Mouse (Mus musculus) cerebellum, adult 11 months (tissue): ENCODE results near the gene Tcaf1.

ENCODE experiments used
- DNase-seq: peaks from one replicate; pipeline ENCODE4 v3.0.0; 2022

Gene Tcaf1

DNA sequence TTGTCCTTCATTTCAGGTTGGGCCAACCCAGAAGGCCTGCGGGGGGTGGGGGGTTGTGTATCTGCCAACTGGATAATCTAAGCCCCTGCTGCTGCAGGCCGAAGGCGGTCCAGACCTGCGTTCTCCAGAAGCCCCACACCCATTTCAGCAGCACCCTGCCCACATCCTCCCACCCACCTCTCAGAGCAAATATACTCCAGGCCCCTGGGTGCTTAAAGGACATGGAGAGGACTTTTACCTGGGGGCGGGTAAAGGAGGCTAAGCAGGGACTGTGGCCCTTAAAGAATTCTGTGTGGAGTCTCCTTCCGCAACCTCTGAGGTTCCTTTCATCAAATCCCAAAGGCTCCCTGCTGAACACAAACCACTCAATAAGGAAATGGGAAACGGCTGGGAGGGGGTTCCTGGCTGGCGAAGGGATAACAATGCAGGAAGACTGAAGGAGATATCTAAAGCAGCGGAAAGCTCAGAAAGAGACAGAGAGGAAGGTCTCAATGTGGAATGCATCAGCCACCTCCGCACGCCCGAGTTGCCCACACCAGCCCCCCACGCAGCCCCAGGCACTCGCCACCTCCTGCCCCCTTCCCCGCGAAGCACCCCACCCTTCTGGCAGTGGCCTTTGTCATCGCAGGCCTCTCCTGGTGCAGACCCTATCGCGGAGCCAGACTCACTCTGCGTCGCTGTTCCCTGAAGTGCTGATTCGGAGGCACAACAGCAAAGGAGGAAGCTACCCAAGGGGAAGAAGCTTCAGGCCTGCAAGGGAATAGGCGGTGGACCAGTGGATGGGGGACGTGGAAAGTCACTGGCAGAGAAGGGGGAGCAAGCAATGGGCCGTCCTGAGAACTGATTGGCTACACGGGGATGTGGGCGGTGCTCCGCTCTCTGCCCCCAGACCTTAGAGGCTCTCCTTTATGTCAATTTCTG lies at the start of gene Tcaf1:
Tcaf1 (minus strand) TSS at position 798 of the 921 bp plus-strand sequence.
- DNase-seq, result peak; percentile 88

DNA sequence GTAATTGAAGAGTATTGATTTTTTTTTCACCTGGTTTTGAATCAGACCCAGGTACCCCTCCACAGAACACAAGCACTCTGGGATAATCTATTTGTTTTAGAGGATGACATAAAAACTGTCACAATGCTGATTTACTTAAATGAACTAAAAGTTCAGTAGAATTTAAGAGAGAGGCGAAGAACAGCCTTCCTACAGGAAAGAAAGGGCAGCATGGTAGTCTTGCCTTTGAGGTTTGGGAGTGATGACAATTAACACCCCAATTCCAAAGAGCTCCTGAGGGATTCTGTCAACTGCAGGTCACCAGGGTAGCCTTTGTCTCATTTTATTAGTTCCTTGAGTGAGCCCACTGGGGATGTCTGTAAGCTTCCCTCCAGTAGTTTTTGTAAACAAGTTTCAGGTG lies 46.2 kb upstream of the Tcaf1 start, which contains the start of gene Olfr38:
Olfr38 (plus strand) TSS at position 301 of the 400 bp plus-strand sequence.
- no peak for DNase-seq

DNA sequence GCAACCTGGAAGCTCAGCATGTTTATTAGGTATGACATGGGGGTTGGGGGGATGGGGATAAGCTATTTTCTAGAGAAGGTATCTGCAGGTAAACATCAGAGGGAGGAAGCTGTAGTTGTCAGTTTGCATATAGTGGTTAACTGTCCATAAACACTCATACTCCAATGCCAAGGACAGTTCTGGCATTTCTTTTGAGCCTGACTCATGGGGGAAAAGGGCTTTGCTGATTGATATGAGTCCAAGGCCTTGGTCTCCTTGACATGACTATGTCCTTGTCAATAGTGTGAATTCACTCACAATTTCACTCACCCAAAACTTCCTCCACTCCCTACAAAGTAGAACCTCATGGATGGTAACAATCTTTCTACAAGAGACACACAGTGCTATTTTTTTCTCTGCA lies 38.0 kb upstream of the Tcaf1 start:
- DNase-seq, result no peak

DNA sequence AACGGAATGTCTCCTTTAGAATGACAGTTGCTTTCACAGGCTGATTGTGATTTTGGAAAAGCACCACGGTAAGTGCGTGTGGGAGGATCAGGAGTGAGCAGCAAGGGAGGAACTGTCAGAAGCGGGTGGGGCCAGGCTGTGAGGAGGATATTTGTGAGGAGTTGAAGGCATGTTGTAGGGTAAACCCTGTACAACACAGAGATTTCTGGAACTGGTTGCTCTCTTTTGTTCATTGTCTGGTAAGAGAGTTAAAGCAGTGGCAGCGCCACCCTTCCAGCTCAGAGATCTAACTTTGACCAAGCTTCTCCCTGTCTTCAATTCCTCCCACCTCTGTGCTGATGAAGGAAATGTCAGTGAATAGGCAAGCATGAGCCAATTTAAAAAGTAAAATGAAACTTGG lies 32.4 kb upstream of the Tcaf1 start:
- no peak for DNase-seq

DNA sequence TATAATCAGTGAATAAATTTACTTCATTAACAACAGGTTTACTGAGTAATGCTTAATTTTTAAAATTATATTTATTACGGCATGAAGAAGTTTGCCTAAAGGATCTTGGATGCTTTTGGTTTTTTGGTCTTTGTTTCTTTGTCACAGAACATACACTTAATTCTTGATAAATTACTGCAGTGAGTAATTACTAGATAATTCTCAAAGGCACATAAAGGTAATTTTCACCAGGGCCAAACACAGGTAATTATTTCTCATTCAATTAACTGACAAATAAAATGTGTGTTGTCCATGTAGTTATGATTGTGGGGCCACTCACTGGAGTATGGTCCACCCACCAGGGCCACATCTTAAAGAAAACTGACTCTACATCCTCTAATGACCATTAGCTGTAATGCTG lies 29.2 kb upstream of the Tcaf1 start, which contains the start of gene Olfr453:
Olfr453 (plus strand) TSS at position 301 of the 400 bp plus-strand sequence.
- no peak for DNase-seq

DNA sequence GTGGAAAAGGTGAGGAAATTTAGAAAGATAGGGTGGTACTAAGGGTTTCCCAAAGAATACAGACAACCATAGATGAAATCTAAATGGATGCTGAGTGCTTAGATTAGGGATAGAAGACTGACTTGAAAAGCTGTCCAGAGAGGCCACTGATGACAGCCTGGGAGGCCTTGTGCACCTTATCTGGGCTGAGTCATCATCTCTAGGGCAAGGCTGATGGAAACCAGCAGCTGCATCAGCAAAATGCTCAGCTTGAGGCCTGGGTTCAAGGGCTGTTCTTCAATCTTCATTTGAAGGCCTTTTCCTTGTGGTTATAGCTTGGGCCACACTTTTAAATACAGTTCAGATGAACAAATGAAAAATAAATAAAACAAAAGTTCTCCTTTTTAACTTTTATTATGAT lies 8.1 kb upstream of the Tcaf1 start:
- no peak for DNase-seq

DNA sequence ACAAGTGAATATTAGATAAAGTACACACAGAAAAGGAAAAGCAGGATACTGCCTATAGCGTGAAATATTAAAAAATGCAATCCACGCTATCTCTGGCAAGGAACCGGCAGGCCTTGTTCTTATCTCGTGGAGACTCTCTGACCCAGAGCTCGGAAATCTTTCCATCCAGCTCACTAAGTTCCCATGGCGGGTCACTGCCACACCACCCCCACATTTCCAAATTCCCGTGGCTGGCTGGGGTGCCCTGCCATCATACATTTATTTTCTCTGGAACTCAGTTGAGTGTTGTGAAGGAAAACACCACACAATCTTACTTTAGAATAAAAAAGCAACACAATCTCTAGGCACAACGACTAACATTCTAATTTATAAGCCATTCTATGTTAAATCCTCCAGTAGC lies 4.8 kb upstream of the Tcaf1 start:
- no peak for DNase-seq

DNA sequence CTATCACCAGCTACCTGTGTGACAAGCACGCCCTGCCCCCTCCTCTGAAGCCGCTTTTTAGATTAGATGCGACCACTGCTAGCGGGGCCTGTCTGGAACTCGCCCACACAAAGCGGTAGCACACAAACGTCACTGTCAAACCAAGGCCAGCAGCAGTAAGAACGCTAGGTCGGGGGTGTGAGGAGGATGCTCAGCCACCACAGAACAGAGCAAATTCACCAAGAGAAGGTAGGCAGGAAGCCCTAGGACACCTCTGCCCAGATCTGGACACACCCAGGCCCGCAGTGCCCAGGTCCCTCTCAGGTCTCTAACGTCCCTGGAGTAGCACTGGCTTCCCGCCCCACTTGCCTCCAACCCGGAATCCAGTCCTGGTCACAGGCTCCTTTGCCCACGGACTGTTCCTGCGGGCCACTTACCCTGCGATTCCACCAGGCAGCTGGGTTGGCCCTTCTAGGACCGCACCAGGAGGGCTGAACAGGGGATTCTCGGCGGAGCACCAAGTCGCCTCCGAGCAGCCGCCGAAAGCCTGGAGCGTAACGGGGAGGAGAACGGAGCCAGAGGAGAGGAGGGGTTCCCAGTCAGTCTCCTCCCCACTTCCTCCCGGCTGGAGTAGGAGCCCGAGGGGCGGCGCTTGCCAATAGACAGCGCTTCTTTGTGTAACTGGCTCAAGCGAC lies 17.2 kb downstream of the Tcaf1 start:
- DNase-seq, result peak; percentile 80

DNA sequence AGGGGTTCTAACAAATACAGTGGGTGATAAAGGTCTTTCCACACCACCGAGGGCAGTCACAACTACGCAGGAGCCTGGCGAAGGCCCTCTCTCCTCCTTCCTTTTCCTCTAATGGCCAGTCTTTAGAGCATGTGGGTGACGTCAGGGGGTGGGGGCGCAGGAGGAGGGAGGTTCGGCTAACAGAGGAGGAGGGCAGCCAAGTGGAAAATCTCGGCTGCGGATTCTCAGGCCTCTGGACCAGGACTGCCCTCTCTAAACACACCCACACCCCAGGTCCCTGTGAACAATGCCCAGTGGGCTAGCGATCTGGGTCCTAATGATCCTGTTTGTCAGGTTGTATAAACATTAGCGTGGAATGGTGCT lies 17.8 kb downstream of the Tcaf1 start:
- DNase-seq, result peak; percentile 78

DNA sequence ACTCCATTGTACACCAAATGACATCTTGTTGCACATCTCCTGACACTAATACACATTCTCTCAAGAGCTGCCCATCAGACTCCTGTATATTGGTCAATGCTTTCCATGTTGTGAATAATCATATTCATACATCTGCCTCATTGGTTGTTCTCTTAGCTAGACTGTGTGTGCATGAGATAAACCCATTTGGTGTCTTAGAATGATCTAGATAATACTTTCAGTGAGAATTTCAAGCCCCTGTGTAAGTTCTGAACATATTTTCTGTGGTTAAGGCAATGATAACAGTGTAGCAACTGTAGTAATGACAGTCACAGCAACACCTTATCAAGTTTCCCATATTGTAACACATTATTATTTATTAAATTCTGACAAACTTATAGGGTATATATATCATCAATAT lies 20.1 kb downstream of the Tcaf1 start:
- no peak for DNase-seq

DNA sequence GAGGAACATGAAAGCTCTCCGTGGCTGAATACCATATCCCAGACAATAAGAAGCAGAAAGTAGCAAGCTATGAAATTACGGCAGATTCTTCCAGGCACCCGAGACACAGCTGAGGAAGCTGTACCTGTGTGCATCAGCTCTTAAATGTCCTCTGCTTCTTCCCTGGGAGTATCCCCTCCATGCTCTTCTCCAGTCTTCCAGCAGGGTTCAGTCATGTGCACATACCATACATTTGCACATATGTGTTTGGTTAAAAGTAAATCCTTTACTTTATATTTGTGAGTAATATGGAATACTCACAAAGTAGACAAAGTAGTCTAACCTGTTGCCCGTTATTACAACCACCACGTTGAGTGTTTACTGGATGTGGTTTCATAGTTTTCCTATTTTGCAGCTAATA lies 22.0 kb downstream of the Tcaf1 start:
- DNase-seq, result no peak

DNA sequence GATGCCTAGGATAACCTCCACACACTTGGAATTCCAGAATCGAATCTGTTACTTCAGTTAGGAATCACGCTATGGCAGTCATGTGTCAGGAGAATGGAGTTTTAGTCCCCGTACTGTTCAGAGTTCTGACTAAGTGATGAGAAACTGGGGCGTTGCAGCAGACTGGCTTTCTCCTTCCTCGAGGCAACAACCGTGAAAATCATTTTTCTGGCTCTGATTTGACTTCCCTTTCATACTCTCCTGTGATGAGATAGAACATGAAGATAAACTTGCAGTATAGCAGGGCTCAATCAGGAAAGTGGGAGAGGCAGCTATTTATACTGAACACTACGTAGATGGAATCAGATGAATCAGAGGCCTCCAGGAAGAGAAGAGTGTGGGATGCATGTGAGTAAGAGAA lies 29.8 kb downstream of the Tcaf1 start:
- no peak for DNase-seq

DNA sequence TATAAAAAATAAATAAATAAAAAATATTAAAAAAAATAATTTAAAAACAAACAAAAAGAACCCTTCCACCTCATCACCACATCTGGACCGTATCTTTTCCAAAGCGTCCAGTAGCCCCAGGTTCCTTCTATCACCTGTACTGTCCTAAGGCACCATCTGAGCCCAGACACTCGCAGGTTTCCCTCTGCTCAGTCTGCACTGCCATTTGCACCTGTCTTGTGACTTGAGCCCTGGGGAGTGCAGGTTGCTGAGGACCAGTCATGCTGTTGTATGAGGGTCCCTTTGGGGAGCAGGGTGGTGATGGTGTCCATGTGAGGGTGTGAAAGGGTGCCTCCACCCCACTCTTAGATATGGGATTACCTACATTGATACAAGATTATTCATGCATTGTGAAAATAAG lies 33.9 kb downstream of the Tcaf1 start:
- DNase-seq, result no peak

DNA sequence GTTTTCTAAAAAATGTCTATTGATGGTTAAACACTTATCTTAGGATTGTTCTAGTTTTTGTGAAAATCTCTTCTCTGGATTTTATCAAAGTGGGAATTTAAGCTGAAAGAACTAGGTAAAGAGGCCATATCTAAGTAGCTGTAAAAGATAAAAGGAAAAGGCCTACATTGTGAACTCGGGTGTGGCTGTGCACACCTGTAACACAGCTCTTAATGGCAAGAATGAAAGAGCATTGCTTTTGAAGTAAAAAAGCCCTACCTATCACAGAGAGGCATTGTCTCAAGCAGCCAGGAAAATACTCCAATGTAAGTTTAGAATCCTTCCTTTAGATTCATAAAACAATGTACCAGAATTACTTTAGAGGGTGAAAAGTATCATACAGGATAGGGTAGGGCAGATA lies 38.1 kb downstream of the Tcaf1 start:
- no peak for DNase-seq

DNA sequence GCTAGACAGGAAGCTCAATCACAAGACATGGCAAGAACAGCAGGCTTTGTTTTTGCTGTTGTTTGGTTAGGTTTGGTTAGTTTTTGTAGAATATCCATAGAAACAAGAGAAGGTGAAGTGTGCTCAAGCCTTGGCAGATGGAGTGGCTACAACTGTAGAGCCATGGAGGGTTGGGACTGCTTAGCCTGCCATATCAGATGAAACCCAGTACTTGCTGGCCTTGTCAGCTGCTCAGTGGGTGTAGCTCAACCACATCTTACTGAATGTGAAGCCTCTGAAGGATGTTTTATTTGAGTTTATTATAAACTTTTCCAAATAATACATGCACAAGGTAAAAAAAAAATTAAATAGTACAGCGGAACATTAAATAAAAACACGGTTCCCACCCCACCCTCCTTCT lies 42.2 kb downstream of the Tcaf1 start:
- no peak for DNase-seq

DNA sequence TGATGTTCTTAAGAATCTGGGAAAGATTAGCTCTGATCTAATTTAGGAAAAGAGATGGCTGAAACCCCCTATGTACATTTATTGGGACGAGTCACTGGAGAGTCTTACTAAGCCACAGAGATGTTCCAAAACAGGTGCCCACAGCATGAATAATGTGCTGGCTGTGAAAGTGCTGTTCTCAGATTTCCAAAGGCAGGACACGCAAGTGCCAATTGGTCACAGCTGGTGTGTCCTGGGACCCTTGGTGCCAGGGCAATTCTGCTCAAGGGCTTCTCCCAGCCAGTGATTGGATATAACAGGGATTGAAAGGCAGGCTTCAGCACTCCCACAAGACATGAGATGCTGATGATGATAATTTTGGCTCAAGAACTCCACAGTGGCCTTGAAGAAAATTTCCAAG lies 48.1 kb downstream of the Tcaf1 start:
- no peak for DNase-seq

DNA sequence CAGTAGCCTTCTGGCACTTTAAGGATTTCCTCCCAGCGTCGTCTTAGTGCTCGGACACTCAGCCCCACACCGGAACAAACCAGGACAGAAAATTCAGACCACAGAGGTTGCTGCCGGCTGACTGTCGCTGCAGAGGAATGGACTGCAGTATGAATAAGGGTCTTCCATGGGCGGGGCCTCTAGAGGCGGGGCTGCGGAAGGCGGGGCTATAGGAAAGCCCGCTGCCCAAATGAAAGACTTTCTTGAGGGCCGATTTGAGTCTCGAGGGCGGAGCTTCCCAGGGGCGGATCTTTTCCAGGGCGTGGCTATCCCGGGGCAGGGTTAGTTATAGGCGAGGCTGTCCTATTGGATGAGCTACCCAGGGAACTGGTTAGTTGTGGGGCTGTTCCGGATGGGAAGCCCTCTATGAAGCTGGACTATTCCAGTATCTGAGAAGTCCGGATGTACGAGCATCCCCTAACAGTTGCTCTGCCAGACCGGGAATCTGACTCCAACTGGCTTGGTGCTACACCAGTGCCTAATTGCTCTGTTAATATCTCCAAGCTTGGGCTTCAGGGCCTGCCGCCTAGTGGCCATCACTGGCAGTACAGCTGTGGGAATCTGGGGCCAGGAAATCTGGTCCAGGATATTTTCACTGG lies 64.9 kb downstream of the Tcaf1 start, which contains the start of gene Tcaf2:
Tcaf2 (minus strand) TSS at position 343 of the 638 bp plus-strand sequence.
- peak; percentile 63 for DNase-seq

DNA sequence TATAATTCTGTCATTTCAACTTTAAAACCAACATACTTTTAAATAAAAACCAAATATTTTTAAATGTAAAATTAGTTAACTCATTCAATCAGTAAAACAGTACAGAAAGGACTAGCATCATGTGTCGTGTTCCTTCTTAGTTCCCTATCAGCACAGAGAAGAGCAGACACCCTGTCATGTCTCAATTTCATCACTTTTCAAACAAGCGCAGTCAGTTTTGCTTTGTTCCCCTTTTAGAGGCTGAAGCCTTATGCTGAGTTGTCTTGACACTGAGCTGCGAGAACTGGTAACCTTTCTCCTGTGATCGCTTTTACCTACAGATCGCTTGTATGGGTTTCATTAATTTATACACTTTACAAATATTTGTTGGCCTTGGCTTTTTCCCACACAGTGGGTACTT lies 75.5 kb downstream of the Tcaf1 start:
- DNase-seq, result no peak

DNA sequence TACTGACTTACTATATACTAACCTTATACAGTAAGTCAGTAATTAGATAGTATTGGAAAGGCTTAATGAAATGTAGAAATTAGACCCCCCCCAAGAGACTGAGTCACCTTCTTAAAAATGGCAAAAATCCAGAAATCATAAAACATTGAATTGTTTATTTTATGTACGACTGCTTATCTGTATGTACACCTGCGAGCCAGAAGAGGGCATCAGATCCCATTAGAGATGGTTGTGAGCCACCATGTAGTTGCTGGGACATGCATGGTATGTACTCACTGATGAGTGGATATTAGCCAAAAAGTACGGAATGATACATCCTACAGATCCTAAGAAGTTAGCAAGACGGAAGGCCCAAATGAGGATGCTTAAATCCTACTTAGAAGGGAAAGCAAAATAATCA lies 78.5 kb downstream of the Tcaf1 start:
- no peak for DNase-seq
